Mouse (Mus musculus) CH12.LX (cell line): ENCODE measurements at regions not wholly inside any gene's neighbourhood (a gene's known extent, or its start where the extent isn't known, plus 50 kb on each side); places are given as distances from the start of the nearest gene placed in this dataset.

Experiments
- DNase-seq: peaks from one replicate; pipeline ENCODE4 v3.0.0-alpha.2; 2013; ENCODE audit errors: extremely low read depth
- H3K27ac ChIP-seq: 2 replicates; pipeline ENCODE4 v1.5.1; 2012; ENCODE audit warnings: low read depth, mild to moderate bottlenecking, control low read depth, moderate library complexity; ENCODE audit not compliant: insufficient read depth
- H3K27me3 ChIP-seq: replicated peaks from 2 replicates; pipeline ENCODE3; 2012; ENCODE audit warnings: inconsistent platforms
- H3K36me3 ChIP-seq, 2 experiments: replicated peaks in 1 of 2; 2 replicates each; pipeline versions ENCODE3 to v1.6.1; 2012; ENCODE audit warnings: inconsistent platforms in 1 of 2, low read length in 1 of 2, mild to moderate bottlenecking in 1 of 2, mixed read lengths in 1 of 2, moderate library complexity in 1 of 2; ENCODE audit not compliant: control insufficient read depth in 1 of 2, insufficient read depth in 1 of 2
- H3K4me1 ChIP-seq, 2 experiments: 2 replicates each; pipeline ENCODE4 v1.6.1; 2012; ENCODE audit warnings: inconsistent platforms in 1 of 2, moderate library complexity in 1 of 2; ENCODE audit not compliant: insufficient read depth in 2 of 2, control insufficient read depth in 1 of 2
- H3K4me2 ChIP-seq: 2 replicates; pipeline ENCODE4 v1.6.1; 2012; ENCODE audit warnings: low read depth, mild to moderate bottlenecking, control low read depth; ENCODE audit not compliant: poor library complexity, insufficient read depth, severe bottlenecking
- H3K4me3 ChIP-seq, 3 experiments: fragments of 150-350 bp in 1 of 3; sonication (generic) in 1 of 3; replicated peaks in 1 of 3; 2 replicates each; pipeline versions ENCODE3 to v1.5.1; 2011 to 2012; ENCODE audit warnings: low read depth in 2 of 3, low read length in 2 of 3, mild to moderate bottlenecking in 2 of 3, moderate library complexity in 2 of 3, control low read depth in 1 of 3, improper control_type of control experiment in 1 of 3, inconsistent platforms in 1 of 3, mixed read lengths in 1 of 3; ENCODE audit not compliant: poor library complexity in 1 of 3
- H3K79me2 ChIP-seq: replicated peaks from 2 replicates; pipeline ENCODE4 v1.6.1; 2012; ENCODE audit warnings: mild to moderate bottlenecking, moderate library complexity; ENCODE audit not compliant: control insufficient read depth, poor library complexity, insufficient read depth, severe bottlenecking; ENCODE audit errors: extremely low read depth
- H3K9ac ChIP-seq: 2 replicates; pipeline ENCODE4 v1.6.1; 2012; ENCODE audit warnings: low read depth, mild to moderate bottlenecking, control low read depth, moderate library complexity; ENCODE audit not compliant: insufficient read depth
- H3K9me3 ChIP-seq: replicated peaks from 2 replicates; pipeline ENCODE3; 2012; ENCODE audit warnings: low read length, inconsistent platforms, mixed read lengths
- BHLHE40 ChIP-seq: IDR thresholded peaks from 2 replicates; pipeline ENCODE4 v1.6.1; 2011; ENCODE audit warnings: mild to moderate bottlenecking, low read depth, low read length, improper control_type of control experiment
- ELF1 ChIP-seq: IDR thresholded peaks from 2 replicates; pipeline ENCODE4 v1.6.1; 2014; ENCODE audit warnings: low read depth, mild to moderate bottlenecking, inconsistent platforms, low read length, improper control_type of control experiment
- GABPA ChIP-seq: IDR thresholded peaks from 2 replicates; pipeline ENCODE4 v1.6.1; 2012; ENCODE audit warnings: low read depth, low read length, improper control_type of control experiment, inconsistent platforms; ENCODE audit not compliant: insufficient replicate concordance
- JUND ChIP-seq: conservative IDR thresholded peaks from 2 replicates; pipeline ENCODE4 v1.6.1; 2011; ENCODE audit warnings: low read depth, low read length, improper control_type of control experiment
- MAFK ChIP-seq: IDR thresholded peaks from 2 replicates; pipeline ENCODE4 v1.6.1; 2011; ENCODE audit warnings: low read length, improper control_type of control experiment; ENCODE audit not compliant: insufficient replicate concordance
- MAZ ChIP-seq: IDR thresholded peaks from 2 replicates; pipeline ENCODE4 v1.6.1; 2012; ENCODE audit warnings: low read depth, mild to moderate bottlenecking, inconsistent platforms, low read length, improper control_type of control experiment, moderate library complexity
- MXI1 ChIP-seq: IDR thresholded peaks from 2 replicates; pipeline ENCODE4 v1.6.1; 2011; ENCODE audit warnings: mild to moderate bottlenecking, low read depth, low read length, improper control_type of control experiment
- MYC ChIP-seq: IDR thresholded peaks from 2 replicates; pipeline ENCODE4 v1.6.1; 2011; ENCODE audit warnings: low read depth, mild to moderate bottlenecking, improper control_type of control experiment, low read length
- NELFE ChIP-seq: IDR thresholded peaks from 2 replicates; pipeline ENCODE4 v1.6.1; 2011; ENCODE audit warnings: low read depth, low read length, improper control_type of control experiment
- NRF1 ChIP-seq: IDR thresholded peaks from 2 replicates; pipeline ENCODE4 v1.6.1; 2014; ENCODE audit warnings: low read depth, mild to moderate bottlenecking, inconsistent platforms, low read length, improper control_type of control experiment, moderate library complexity
- POLR2AphosphoS2 ChIP-seq: IDR thresholded peaks from 2 replicates; pipeline ENCODE4 v1.6.1; 2011; ENCODE audit warnings: low read depth, low read length, improper control_type of control experiment
- RAD21 ChIP-seq: IDR thresholded peaks from 2 replicates; pipeline ENCODE4 v1.6.1; 2011; ENCODE audit warnings: low read depth, mild to moderate bottlenecking, low read length, improper control_type of control experiment, moderate library complexity
- SIN3A ChIP-seq: IDR thresholded peaks from 2 replicates; pipeline ENCODE4 v1.6.1; 2012; ENCODE audit warnings: low read length, improper control_type of control experiment, inconsistent platforms
- SMC3 ChIP-seq: IDR thresholded peaks from 2 replicates; pipeline ENCODE4 v1.6.1; 2011; ENCODE audit warnings: low read depth, low read length, improper control_type of control experiment
- TBP ChIP-seq: conservative IDR thresholded peaks from 2 replicates; pipeline ENCODE4 v1.6.1; 2011; ENCODE audit warnings: low read depth, low read length, improper control_type of control experiment
- TCF12 ChIP-seq: IDR thresholded peaks from 2 replicates; pipeline ENCODE4 v1.6.1; 2014; ENCODE audit warnings: low read depth, mild to moderate bottlenecking, inconsistent platforms, low read length, improper control_type of control experiment
- USF1 ChIP-seq: IDR thresholded peaks from 2 replicates; pipeline ENCODE4 v1.6.1; 2014; ENCODE audit warnings: low read depth, mild to moderate bottlenecking, inconsistent platforms, low read length, improper control_type of control experiment
- ZKSCAN1 ChIP-seq: IDR thresholded peaks from 2 replicates; pipeline ENCODE4 v1.6.1; 2012; ENCODE audit warnings: low read depth, inconsistent platforms, low read length, improper control_type of control experiment, borderline replicate concordance
- ZNF384 ChIP-seq: IDR thresholded peaks from 2 replicates; pipeline ENCODE4 v1.6.1; 2012; ENCODE audit warnings: low read depth, low read length, improper control_type of control experiment, inconsistent platforms
- dilution Hi-C: fragments of 300-500 bp; cut with MboI; formaldehyde crosslinking; loops from 2 replicates; pipeline ENCODE4 v1.14.3; 2020; ENCODE audit warnings: low sequenced_read_pairs; ENCODE audit not compliant: extremely low pct_unique_long_range_greater_than_20kb, extremely low pct_ligation_motif_present
- in situ Hi-C: fragments of 300-500 bp; cut with MboI; formaldehyde crosslinking; loops from 3 replicates; pipeline ENCODE4 v1.14.3; 2019; ENCODE audit warnings: low sequenced_read_pairs, low pct_ligation_motif_present, low pct_unique_long_range_greater_than_20kb, mixed read lengths

- Histone ChIP-seq H3K4me1 (no peaks in the 10 kb centered on the region), H3K79me2 (no peaks in the 10 kb centered on the region), H3K4me2 (no peak overlapping the region), H3K4me3 (no peak overlapping the region), H3K27me3 (no peaks in the 10 kb centered on the region), H3K27ac (no peak overlapping the region), H3K9me3 (no peaks in the 10 kb centered on the region), H3K36me3 (no peaks in the 10 kb centered on the region), H3K9ac (no peak overlapping the region)
- no peak for TF ChIP-seq RAD21
- TF ChIP-seq MXI1 = no peak
- no peak for TF ChIP-seq BHLHE40
- no peak for TF ChIP-seq NELFE
- no peak for TF ChIP-seq ELF1
- TF ChIP-seq TCF12 = no peak
- DNase-seq = no peak
- dilution Hi-C loops = no loop called here
- in situ Hi-C loops = no loop called here
Measured at GRCm38 (mm10) chr12:118391654-118392053, 90.4 kb upstream of the Sp4 start.

- no peaks in the 10 kb centered on the region for H3K9me3 ChIP-seq
- H3K36me3 ChIP-seq = no peaks in the 10 kb centered on the region
- TF ChIP-seq MYC (no peak), SMC3 (no peak), MAFK (no peak), JUND (no peak), RAD21 (no peak), USF1 (no peak), ELF1 (no peak), NELFE (no peak), NRF1 (no peak), MXI1 (no peak), POLR2AphosphoS2 (no peak), TBP (no peak), MAZ (no peak), TCF12 (no peak), GABPA (no peak), ZKSCAN1 (no peak), SIN3A (no peak), ZNF384 (no peak)
- dilution Hi-C loops (no loop called here), in situ Hi-C loops (no loop called here)
- no peak overlapping the region for H3K4me3 ChIP-seq
- no peak for DNase-seq
- no peaks in the 10 kb centered on the region for H3K79me2 ChIP-seq
- peaks cover 0 to 11% of the 10 kb centered on the region in 2 experiments; a peak in 2 of 4 replicates for H3K4me1 ChIP-seq
- no peak overlapping the region for H3K9ac ChIP-seq
- H3K27ac ChIP-seq = no peak overlapping the region
- H3K27me3 ChIP-seq = no peaks in the 10 kb centered on the region
- H3K4me2 ChIP-seq = no peak overlapping the region
Measured at GRCm38 (mm10) chr12:118381013-118381412, 79.8 kb upstream of the Sp4 start.
